8 mouse cellular contexts compared by ENCODE assay signal in the genomic region with DNA sequence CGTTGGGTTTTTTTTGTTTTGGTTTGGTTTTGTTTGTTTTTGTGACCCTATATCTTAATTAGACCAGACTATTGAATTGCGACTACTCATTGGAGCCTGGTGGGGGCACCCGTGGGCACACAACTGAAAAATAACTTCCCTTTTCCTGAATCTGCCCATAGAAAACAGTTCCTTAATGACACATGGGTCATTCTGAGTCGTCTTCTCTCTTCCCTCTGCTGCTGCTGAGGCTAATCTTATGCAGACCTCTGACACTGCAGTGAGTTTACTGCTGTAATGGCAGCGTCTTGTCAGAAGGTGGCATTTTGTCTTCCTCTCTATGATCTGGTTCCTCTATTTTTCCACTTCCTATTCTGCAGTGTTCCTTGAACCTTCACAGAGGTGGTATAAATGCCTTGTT. TPM values are rescaled to one million over a fixed set of nuclear protein-coding genes. Genes with fewer than 3 reads are reported as not detected.
DNase-seq lines count a peak whose midpoint lies in the region; ATAC-seq lines count a peak whose summit lies in the region.

No protein-coding gene starts in this region.

- peak overlapping the region; percentile 66 for H3K4me3 ChIP-seq in hindbrain, embryonic 12.5 days

- H3K27ac ChIP-seq in hindbrain, embryonic 12.5 days = no peak overlapping the region

- peaks cover 11% of the 10 kb centered on the region; the same call in 1 of the 2 replicates for H3K36me3 ChIP-seq in hindbrain, embryonic 12.5 days

- H3K9ac ChIP-seq in hindbrain, embryonic 12.5 days = no peak overlapping the region

- no peaks in the 10 kb centered on the region for H3K9me3 ChIP-seq in hindbrain, embryonic 12.5 days (replicated peaks)

- no peaks in the 10 kb centered on the region for H3K27me3 ChIP-seq in hindbrain, embryonic 12.5 days

- WGBS in hindbrain, embryonic 12.5 days = 6% methylated on average over 5 of the region's 5 CpGs

- DNase-seq in cerebellum, postnatal 14 days = peak; percentile 11 to 28
- DNase-seq in cerebellum, adult 11-12 months = no peak
- DNase-seq in 416B (ENCODE audit: low read depth) = peak; percentile 82
- DNase-seq in c-Kit-positive CD71-positive TER-119-negative erythroid progenitor cells, embryonic 14.5 days (ENCODE audit: low read depth) = peak; percentile 30
- DNase-seq in frontal cortex, postnatal 36 days (ENCODE audit: low spot score in 2 of 2) = no peak
- DNase-seq in adrenal gland, postnatal 25 days = no peak

- ATAC-seq in hindbrain, embryonic 12.5 days (ENCODE audit: low FRiP score) = no peak
- peak; percentile 70 for ATAC-seq in megakaryocyte, adult 5-6 weeks (ENCODE audit: poor library complexity, severe bottlenecking)

- H3K4me1 ChIP-seq in hindbrain, embryonic 12.5 days = peaks cover 23% of the 10 kb centered on the region

- H3K4me2 ChIP-seq in hindbrain, embryonic 12.5 days (replicated peaks) = peak overlapping the region; percentile 89

RNA-seq across cellular contexts. Expression of gene D6Wsu163e, which starts 0.7 kb away (rescaled TPM):
- 19.1 and 20.5 TPM in 2 replicates for polyA plus RNA-seq in hindbrain, embryonic 12.5 days (2016; fragmentation: Nextera tagmentation; extraction: Ambion mirVana)
- 48.4 and 53.0 TPM in 2 replicates for total RNA-seq in megakaryocyte, adult 5-6 weeks (2015)
- total RNA-seq in megakaryocyte, adult 5-6 weeks (2017) = 43.6 and 49.8 TPM in 2 replicates
- total RNA-seq in adrenal gland, postnatal 25 days (2021) = 24.7 and 25.1 TPM in 2 replicates

RNA-seq across cellular contexts. Expression of gene Rad51ap1, which starts 1.1 kb away (rescaled TPM):
- polyA plus RNA-seq in hindbrain, embryonic 12.5 days (2016; fragmentation: Nextera tagmentation; extraction: Ambion mirVana) = 42.6 and 45.1 TPM in 2 replicates
- total RNA-seq in megakaryocyte, adult 5-6 weeks (2015) = 36.9 and 42.5 TPM in 2 replicates
- 135 and 170 TPM in 2 replicates for total RNA-seq in megakaryocyte, adult 5-6 weeks (2017)
- 3.7 and 5.9 TPM in 2 replicates for total RNA-seq in adrenal gland, postnatal 25 days (2021)

RNA-seq across cellular contexts. Expression of gene Dyrk4, which starts 18.8 kb away (rescaled TPM):
- polyA plus RNA-seq in hindbrain, embryonic 12.5 days (2016; fragmentation: Nextera tagmentation; extraction: Ambion mirVana) = 0.30 TPM in 1 of 2 replicates, not detected in the other
- total RNA-seq in megakaryocyte, adult 5-6 weeks (2015) = 0.14 TPM in 1 of 2 replicates, not detected in the other
- 0.59 TPM in 1 of 2 replicates, not detected in the other for total RNA-seq in megakaryocyte, adult 5-6 weeks (2017)
- not detected in 2 replicates for total RNA-seq in adrenal gland, postnatal 25 days (2021)

Comparison
In these comparisons a context has a peak if more than half of its experiments do, and no peak if none do; other contexts are left out.
1. DNase-seq: peak in cerebellum, postnatal 14 days (2 of 2), 416B (single experiment) and c-Kit-positive CD71-positive TER-119-negative erythroid progenitor cells, embryonic 14.5 days (single experiment); none in cerebellum, adult 11-12 months (single experiment), frontal cortex, postnatal 36 days (0 of 2) and adrenal gland, postnatal 25 days (single experiment).